Mouse (Mus musculus) embryonic facial prominence, embryonic 13.5 days (tissue): ENCODE data around the gene Tmem101. TPM values are rescaled to one million over a fixed set of nuclear protein-coding genes. Genes with fewer than 3 reads are reported as not detected.
A peak's percentile ranks its signal among the peaks of the same experiment; 100 is the strongest.

Experiments used
- ATAC-seq: fragments of 200-750 bp; cut with Nextera tagmentation; 2 replicates; pipeline ENCODE4 v1.8.0; 2017; ENCODE audit warnings: low read depth; ENCODE audit not compliant: insufficient number of reproducible peaks, insufficient read depth, low FRiP score, low TSS enrichment
- H3K27ac ChIP-seq: fragments of 300-500 bp; sonication (generic); 2 replicates; pipeline ENCODE4 v1.5.1; 2015; ENCODE audit warnings: moderate library complexity, mild to moderate bottlenecking, inconsistent platforms
- H3K27me3 ChIP-seq: fragments of 300-500 bp; sonication (generic); 2 replicates; pipeline ENCODE4 v1.6.1; 2015; ENCODE audit warnings: mild to moderate bottlenecking, inconsistent platforms
- H3K36me3 ChIP-seq: fragments of 300-500 bp; sonication (generic); 2 replicates; pipeline ENCODE4 v1.6.1; 2015; ENCODE audit warnings: mild to moderate bottlenecking, inconsistent platforms
- H3K4me1 ChIP-seq: fragments of 300-500 bp; sonication (generic); 2 replicates; pipeline ENCODE4 v1.6.1; 2015; ENCODE audit warnings: inconsistent platforms
- H3K4me2 ChIP-seq: fragments of 300-500 bp; sonication (generic); 2 replicates; pipeline ENCODE4 v1.6.1; 2015; ENCODE audit warnings: moderate library complexity, mild to moderate bottlenecking, inconsistent platforms
- H3K4me3 ChIP-seq: fragments of 300-500 bp; sonication (generic); 2 replicates; pipeline ENCODE4 v1.5.1; 2015; ENCODE audit warnings: mild to moderate bottlenecking, inconsistent platforms
- H3K9ac ChIP-seq: fragments of 300-500 bp; sonication (generic); 2 replicates; pipeline ENCODE4 v1.6.1; 2015; ENCODE audit warnings: mild to moderate bottlenecking, inconsistent platforms
- H3K9me3 ChIP-seq: fragments of 300-500 bp; sonication (generic); 2 replicates; pipeline ENCODE4 v1.6.1; 2016; ENCODE audit warnings: inconsistent platforms
- WGBS: fragments of 180-500 bp; shearing (Covaris S2); methylation state at CpG from one replicate; pipeline ENCODE4 v1.1.7; 2015; ENCODE audit warnings: mixed read lengths; 5-methylcytosine and 5-hydroxymethylcytosine counted together
- polyA plus RNA-seq: library from polyadenylated mRNA; unstranded; fragments of >200 nt; fragmentation: Nextera tagmentation; extraction: Ambion mirVana; gene quantifications from 2 replicates; pipeline ENCODE4 v1.2.1, GENCODE M21; 2015

The Tmem101 gene
- polyA plus RNA-seq, 1 experiment from 2014 or later, result 45.5 TPM

GRCm38 (mm10) chr11:102146531-102146930 lies 9.7 kb downstream of the Tmem101 start:
- H3K36me3 ChIP-seq, result no peaks in the 10 kb centered on the region
- no peak overlapping the region for H3K9ac ChIP-seq
- H3K9me3 ChIP-seq, result no peaks in the 10 kb centered on the region
- no peak for ATAC-seq
- no peak overlapping the region for H3K4me2 ChIP-seq
- H3K4me3 ChIP-seq, result peak overlapping the region; percentile 42
- peaks cover 78% of the 10 kb centered on the region for H3K27me3 ChIP-seq
- H3K27ac ChIP-seq, result no peak overlapping the region
- H3K4me1 ChIP-seq, result peaks cover 25% of the 10 kb centered on the region
- WGBS, result 12% methylated on average over 17 of the region's 17 CpGs

- H3K4me2 ChIP-seq, result peak overlapping the region; percentile 63
- WGBS, result 3% methylated on average over 16 of the region's 16 CpGs
These were observed 10.2 kb downstream of the Tmem101 start for GRCm38 (mm10) chr11:102146005-102146404.

GRCm38 (mm10) chr11:102145471-102146001 lies 10.7 kb downstream of the Tmem101 start, which contains the start of gene Nags:
Gene Nags, plus strand, starts transcription at chr11:102145513.
- Histone ChIP-seq H3K36me3 (no peaks in the 10 kb centered on the region), H3K27ac (no peak within 1 kb of the TSS), H3K9me3 (no peaks in the 10 kb centered on the region), H3K9ac (peak within 1 kb of the TSS; percentile 61), H3K27me3 (peaks cover 78% of the 10 kb centered on the region), H3K4me3 (peak within 1 kb of the TSS; percentile 42), H3K4me2 (peak within 1 kb of the TSS; percentile 63), H3K4me1 (peaks cover 25% of the 10 kb centered on the region)
- WGBS, result 2% methylated on average over 47 of the region's 50 CpGs
- ATAC-seq, result no peak

More at GRCm38 (mm10) chr11:102146005-102146404, 10.2 kb downstream of the Tmem101 start:
- no peak for ATAC-seq
- Histone ChIP-seq H3K36me3 (no peaks in the 10 kb centered on the region), H3K9me3 (no peaks in the 10 kb centered on the region), H3K4me3 (peak overlapping the region; percentile 42), H3K4me1 (peaks cover 25% of the 10 kb centered on the region), H3K9ac (0 out of 2 replicates have a peak overlapping the region, but pooled peaks have one; percentile 36), H3K27ac (no peak overlapping the region), H3K27me3 (peaks cover 78% of the 10 kb centered on the region)

GRCm38 (mm10) chr11:102144957-102145470 lies 11.2 kb downstream of the Tmem101 start:
- Histone ChIP-seq H3K27me3 (peaks cover 78% of the 10 kb centered on the region), H3K4me3 (peak overlapping the region; percentile 42), H3K9ac (peak overlapping the region; percentile 61), H3K9me3 (no peaks in the 10 kb centered on the region), H3K4me1 (peaks cover 25% of the 10 kb centered on the region), H3K4me2 (peak overlapping the region; percentile 63), H3K36me3 (no peaks in the 10 kb centered on the region), H3K27ac (no peak overlapping the region)
- WGBS, result 21% methylated on average over 13 of the region's 13 CpGs
- ATAC-seq, result no peak

GRCm38 (mm10) chr11:102142355-102142754 lies 13.8 kb downstream of the Tmem101 start:
- no peak for ATAC-seq
- Histone ChIP-seq H3K4me3 (no peak overlapping the region), H3K36me3 (no peaks in the 10 kb centered on the region), H3K27ac (no peak overlapping the region), H3K9ac (no peak overlapping the region), H3K9me3 (no peaks in the 10 kb centered on the region), H3K4me2 (no peak overlapping the region), H3K27me3 (peaks cover 57% of the 10 kb centered on the region), H3K4me1 (peaks cover 22% of the 10 kb centered on the region)
- WGBS, result 68% methylated on average over 7 of the region's 7 CpGs

- H3K27me3 ChIP-seq, result peaks cover 40% of the 10 kb centered on the region
- H3K4me3 ChIP-seq, result no peak overlapping the region
- no peak overlapping the region for H3K4me2 ChIP-seq
- H3K36me3 ChIP-seq, result no peaks in the 10 kb centered on the region
- H3K9me3 ChIP-seq, result no peaks in the 10 kb centered on the region
- no peak overlapping the region for H3K9ac ChIP-seq
- 6% methylated on average over 5 of the region's 5 CpGs for WGBS
- H3K4me1 ChIP-seq, result peaks cover 4% of the 10 kb centered on the region
- no peak overlapping the region for H3K27ac ChIP-seq
- ATAC-seq, result no peak
These were observed 15.7 kb downstream of the Tmem101 start for GRCm38 (mm10) chr11:102140508-102140907.

- under 1% methylated on average over 18 of the region's 18 CpGs for WGBS
- H3K36me3 ChIP-seq, result no peaks in the 10 kb centered on the region
These were observed 17.8 kb downstream of the Tmem101 start for GRCm38 (mm10) chr11:102138447-102138740.

GRCm38 (mm10) chr11:102137625-102138446 lies 18.4 kb downstream of the Tmem101 start:
- Histone ChIP-seq H3K36me3 (no peaks in the 10 kb centered on the region), H3K4me2 (peak overlapping the region; percentile 63), H3K9ac (peak overlapping the region; percentile 64), H3K27ac (no peak overlapping the region), H3K4me1 (peaks cover 8% of the 10 kb centered on the region), H3K27me3 (peaks cover 18% of the 10 kb centered on the region), H3K4me3 (peak overlapping the region; percentile 34), H3K9me3 (no peaks in the 10 kb centered on the region)
- ATAC-seq, result no peak
- 43% methylated on average over 13 of the region's 13 CpGs for WGBS

More at GRCm38 (mm10) chr11:102138447-102138740, 17.8 kb downstream of the Tmem101 start:
- Histone ChIP-seq H3K9me3 (no peaks in the 10 kb centered on the region), H3K9ac (peak overlapping the region; percentile 64), H3K27ac (no peak overlapping the region), H3K4me2 (peak overlapping the region; percentile 63), H3K27me3 (peaks cover 24% of the 10 kb centered on the region), H3K4me3 (peak overlapping the region; percentile 34), H3K4me1 (peaks cover 8% of the 10 kb centered on the region)
- no peak for ATAC-seq

- Histone ChIP-seq H3K4me2 (no peak overlapping the region), H3K27me3 (0 out of 2 replicates have a peak, but pooled peaks cover 7% of the 10 kb centered on the region), H3K27ac (no peak overlapping the region), H3K9ac (peak overlapping the region; percentile 46; the same call in 1 of the 2 replicates), H3K4me1 (peaks cover 8% of the 10 kb centered on the region), H3K9me3 (no peaks in the 10 kb centered on the region), H3K36me3 (no peaks in the 10 kb centered on the region), H3K4me3 (no peak overlapping the region)
- no peak for ATAC-seq
- WGBS, result 19% methylated on average over 4 of the region's 4 CpGs
These were observed 21.7 kb downstream of the Tmem101 start for GRCm38 (mm10) chr11:102134516-102134915.

- Histone ChIP-seq H3K4me3 (no peak overlapping the region), H3K36me3 (no peaks in the 10 kb centered on the region), H3K4me1 (no peaks in the 10 kb centered on the region), H3K4me2 (no peak overlapping the region), H3K27ac (no peak overlapping the region), H3K9ac (no peak overlapping the region), H3K27me3 (no peaks in the 10 kb centered on the region), H3K9me3 (no peaks in the 10 kb centered on the region)
- WGBS, result 76% methylated on average over 6 of the region's 6 CpGs
- no peak for ATAC-seq
These were observed 38.8 kb downstream of the Tmem101 start for GRCm38 (mm10) chr11:102117386-102117785.

GRCm38 (mm10) chr11:102116241-102116640 lies 40.0 kb downstream of the Tmem101 start:
- Histone ChIP-seq H3K36me3 (no peaks in the 10 kb centered on the region), H3K4me3 (no peak overlapping the region), H3K9me3 (no peaks in the 10 kb centered on the region), H3K27me3 (no peaks in the 10 kb centered on the region), H3K9ac (no peak overlapping the region), H3K27ac (no peak overlapping the region), H3K4me1 (no peaks in the 10 kb centered on the region), H3K4me2 (no peak overlapping the region)
- no peak for ATAC-seq
- WGBS, result 76% methylated on average over 8 of the region's 8 CpGs

- ATAC-seq, result no peak
- no peak overlapping the region for H3K27ac ChIP-seq
- no peaks in the 10 kb centered on the region for H3K9me3 ChIP-seq
- 78% methylated on average over 5 of the region's 5 CpGs for WGBS
- H3K4me2 ChIP-seq, result no peak overlapping the region
- H3K36me3 ChIP-seq, result no peaks in the 10 kb centered on the region
- peaks cover 37% of the 10 kb centered on the region for H3K27me3 ChIP-seq
- peaks cover 14% of the 10 kb centered on the region for H3K4me1 ChIP-seq
- H3K9ac ChIP-seq, result no peak overlapping the region
- H3K4me3 ChIP-seq, result no peak overlapping the region
These were observed 44.6 kb downstream of the Tmem101 start for GRCm38 (mm10) chr11:102111576-102111975.
